Mouse (Mus musculus) left cerebral cortex, postnatal 14 days (tissue): Measurements from ENCODE around the gene Slc12a7. TPM values are rescaled to one million over a fixed set of nuclear protein-coding genes. Genes with fewer than 3 reads are reported as not detected.

ENCODE experiments used
- DNase-seq, 2 experiments: peaks; one replicate each; pipeline ENCODE4 v3.0.0; 2021 to 2022; ENCODE audit warnings: low spot score in 2 of 2, mixed read lengths in 1 of 2
- intact Hi-C: fragments of 180-260 bp; cut with DNase I; formaldehyde crosslinking; loops from one replicate; pipeline ENCODE4 v1.15.1; 2025
- total RNA-seq, 2 experiments: library from RNA; stranded (reverse); gene quantifications; 2 replicates each; pipeline ENCODE4 v1.2.3; 2021

Slc12a7 gene
- total RNA-seq, 2 experiments from 2014 or later = 4.9 to 5.4 TPM

DNA sequence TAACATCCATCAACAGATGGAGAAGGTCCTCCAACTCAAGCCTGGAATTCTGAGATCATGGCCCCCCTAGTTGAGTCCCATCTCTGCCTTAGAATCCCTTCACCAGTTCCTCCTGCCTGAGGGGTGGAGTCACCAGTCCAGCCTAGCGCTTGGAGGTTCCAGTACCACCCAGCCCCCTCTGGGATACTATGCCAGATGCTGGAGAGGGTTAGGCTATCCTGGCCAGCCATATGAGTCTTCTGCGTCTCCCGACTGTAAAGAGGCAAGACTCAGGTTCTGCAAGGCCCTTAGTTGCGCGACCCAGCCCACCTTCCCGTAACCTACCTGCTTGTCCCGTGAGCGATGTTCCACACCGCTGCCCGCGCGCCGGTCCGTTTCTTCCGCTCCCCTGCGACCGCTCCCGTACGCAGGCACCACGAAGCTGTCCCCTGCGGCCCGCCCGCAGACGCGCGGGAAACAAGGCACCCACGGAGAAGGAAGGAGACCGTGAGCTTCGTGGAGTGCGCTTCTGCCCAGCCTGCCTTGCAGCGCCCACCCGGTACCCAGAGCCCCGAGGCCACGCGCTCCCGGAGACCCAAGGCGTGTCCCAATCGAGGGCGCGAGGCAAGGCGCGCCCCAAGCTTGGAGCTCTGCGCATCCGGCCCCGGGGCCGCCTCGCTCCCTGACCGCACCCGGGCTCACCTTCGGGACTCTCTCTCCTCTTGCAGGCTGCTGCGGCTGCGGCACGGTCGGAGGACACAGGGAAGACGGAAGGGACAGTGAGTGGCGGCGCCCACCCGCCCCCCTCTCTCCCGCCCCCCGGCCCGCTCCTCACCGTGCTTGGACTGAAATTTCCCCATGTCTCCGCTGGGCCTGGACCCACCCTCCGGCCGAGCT, 113.9 kb downstream of the Slc12a7 start:
- DNase-seq = no peak
- intact Hi-C loops = no loop called here

- intact Hi-C loops = no loop called here
- peak; percentile 75 to 80 for DNase-seq
Observed at GRCm38 (mm10) chr13:73847465-73847836, 114.6 kb downstream of the Slc12a7 start, which contains the start of gene Nkd2. Gene Nkd2, minus strand, starts transcription at chr13:73847631.

Other genes starting within 250 kb of the Slc12a7 start
- under 1 TPM in 1 of 2 experiments, not detected in 1; 0.25 TPM for gene Slc6a3, start 196.3 kb upstream of the Slc12a7 start, total RNA-seq
- gene Clptm1l, start 129.1 kb upstream of the Slc12a7 start, total RNA-seq = 100 to 1,000 TPM; 121 to 131 TPM
- gene Tert, start 106.2 kb upstream of the Slc12a7 start, total RNA-seq = 1 to 10 TPM; 2.3 to 2.9 TPM
- not detected for gene Slc6a18, start 55.1 kb upstream of the Slc12a7 start, total RNA-seq
- gene Slc6a19, start 28.2 kb upstream of the Slc12a7 start, total RNA-seq = under 1 TPM in 1 of 2 experiments, not detected in 1; 0.09 TPM
- 1 to 10 TPM; 3.7 to 4.9 TPM for gene Nkd2, start 114.5 kb downstream of the Slc12a7 start, total RNA-seq
- 1 to 10 TPM in 1 of 2 experiments, under 1 TPM in 1; 0.61 to 1.3 TPM for gene Trip13, start 204.7 kb downstream of the Slc12a7 start, total RNA-seq
- gene Brd9, start 204.7 kb downstream of the Slc12a7 start, total RNA-seq = 10 to 100 TPM; 80.4 to 83.4 TPM
- gene Zdhhc11, start 230.8 kb downstream of the Slc12a7 start, total RNA-seq = not detected